Comparison of ENCODE assay signal across 23 mouse cellular contexts in the genomic region with DNA sequence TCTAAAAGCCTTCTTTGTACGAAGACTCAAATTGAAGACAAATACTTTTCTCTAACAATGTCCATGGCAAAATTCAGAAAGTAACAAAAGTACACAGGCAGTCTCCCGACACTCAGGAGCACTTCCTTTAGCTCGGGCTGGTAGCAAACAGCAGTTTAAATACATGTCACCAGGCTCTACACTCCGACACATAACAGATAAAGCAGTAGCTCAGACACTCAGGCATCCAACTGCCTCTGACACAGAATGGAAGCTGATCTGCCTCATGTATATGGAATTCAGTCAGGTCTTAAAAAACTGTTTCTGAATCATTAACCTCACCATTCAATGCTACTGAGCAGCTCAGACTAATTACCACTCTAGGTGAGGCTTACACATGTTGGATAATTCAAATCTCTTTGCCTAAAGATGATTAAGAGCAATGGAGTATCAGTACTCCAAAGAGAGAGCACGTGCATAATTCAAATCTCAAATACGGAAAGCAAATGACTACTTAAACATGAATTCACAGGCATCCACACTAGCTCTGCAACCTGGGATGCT.
DNase-seq lines count a peak whose midpoint lies in the region; ATAC-seq and TF ChIP-seq lines count a peak whose summit lies in the region.
"Had no signal": no experiment of that assay in that cellular context is flagged by ENCODE, and none has a peak within 500 bp of the region (broad histone marks: within the 10 kb centered on the region; RNA-seq: fewer than 3 reads in every experiment).

No protein-coding gene starts in this region.

- ATAC-seq in hindbrain, embryonic 13.5 days (ENCODE audit: low FRiP score): no peak
- ATAC-seq in hindbrain, postnatal 0 days: no peak
- ATAC-seq in forebrain, postnatal 0 days: peak; percentile 43; the same call in 1 of the 2 replicates

- peaks cover 5% of the 10 kb centered on the region; the same call in 1 of the 2 replicates for H3K36me3 ChIP-seq in heart, embryonic 10.5 days
- H3K36me3 ChIP-seq in hindbrain, embryonic 13.5 days: peaks cover 10% of the 10 kb centered on the region; the same call in 1 of the 2 replicates
- no peaks in the 10 kb centered on the region for H3K36me3 ChIP-seq in hindbrain, postnatal 0 days (ENCODE audit: insufficient read depth, low read length)
- peaks cover 3% of the 10 kb centered on the region; the same call in 1 of the 2 replicates for H3K36me3 ChIP-seq in forebrain, postnatal 0 days (ENCODE audit: insufficient read depth)
- H3K36me3 ChIP-seq: heart, embryonic 15.5 days; liver, embryonic 15.5 days had no signal

- no peak overlapping the region for H3K9ac ChIP-seq in hindbrain, embryonic 13.5 days
- no peak overlapping the region for H3K9ac ChIP-seq in hindbrain, postnatal 0 days (replicated peaks; ENCODE audit: low read length)
- H3K9ac ChIP-seq in forebrain, postnatal 0 days: no peak overlapping the region
- H3K9ac ChIP-seq: heart, embryonic 15.5 days; liver, embryonic 15.5 days; midbrain, embryonic 12.5 days had no signal

- H3K4me2 ChIP-seq in hindbrain, embryonic 13.5 days: no peak overlapping the region
- H3K4me2 ChIP-seq in hindbrain, postnatal 0 days (ENCODE audit: low read depth, low read length): no peak overlapping the region
- no peak overlapping the region for H3K4me2 ChIP-seq in forebrain, postnatal 0 days (ENCODE audit: low read depth)
- H3K4me2 ChIP-seq: heart, embryonic 15.5 days; liver, embryonic 15.5 days; midbrain, embryonic 12.5 days had no signal

- no peak overlapping the region for H3K4me3 ChIP-seq in heart, embryonic 10.5 days
- H3K4me3 ChIP-seq in hindbrain, embryonic 13.5 days: no peak overlapping the region
- H3K4me3 ChIP-seq in hindbrain, postnatal 0 days (ENCODE audit: low read length): no peak overlapping the region
- no peak overlapping the region for H3K4me3 ChIP-seq in forebrain, postnatal 0 days (ENCODE audit: low read depth, low read length)
- H3K4me3 ChIP-seq: heart, embryonic 15.5 days; layer of hippocampus, adult 2 months; liver, embryonic 15.5 days; midbrain, embryonic 12.5 days; myocyte had no signal

- no peak for DNase-seq in heart, embryonic 10.5 days (ENCODE audit: low spot score)
- no peak for DNase-seq in heart, adult 9 months (ENCODE audit: low spot score in 2 of 2)
- no peak for DNase-seq in hindbrain, postnatal 0 days (ENCODE audit: low spot score)
- DNase-seq in Muller cell, postnatal 12 days (ENCODE audit: inconsistent ontology term): peak; percentile 70
- DNase-seq in forebrain, postnatal 0 days: no peak
- DNase-seq in right cerebral cortex, postnatal 25 days: no peak
- DNase-seq: adrenal gland, postnatal 36 days; cerebellum, adult 18-20 months; cerebellum, postnatal 25 days; embryo, embryonic 11 days; gastrocnemius, postnatal 25 days; kidney, adult 11 months; kidney, postnatal 14 days; layer of hippocampus, postnatal 36 days; retina, postnatal 1 day; right cerebral cortex, postnatal 4 days had no signal

- WGBS in heart, embryonic 10.5 days: 52% methylated on average over 6 of the region's 6 CpGs
- WGBS in hindbrain, embryonic 13.5 days: 70% methylated on average over 6 of the region's 6 CpGs
- 68% methylated on average over 6 of the region's 6 CpGs for WGBS in hindbrain, postnatal 0 days
- 38% methylated on average over 6 of the region's 6 CpGs for WGBS in forebrain, postnatal 0 days

- H3K27me3 ChIP-seq in heart, embryonic 10.5 days (ENCODE audit: insufficient read depth, poor library complexity, severe bottlenecking): no peaks in the 10 kb centered on the region
- no peaks in the 10 kb centered on the region for H3K27me3 ChIP-seq in hindbrain, embryonic 13.5 days
- no peaks in the 10 kb centered on the region for H3K27me3 ChIP-seq in hindbrain, postnatal 0 days (ENCODE audit: insufficient read depth, low read length)
- H3K27me3 ChIP-seq in forebrain, postnatal 0 days (ENCODE audit: insufficient read depth, low read length): no peaks in the 10 kb centered on the region
- H3K27me3 ChIP-seq: CH12.LX; heart, embryonic 15.5 days; liver, embryonic 15.5 days; midbrain, embryonic 12.5 days had no signal

- peaks cover 25% of the 10 kb centered on the region for H3K4me1 ChIP-seq in heart, embryonic 10.5 days
- peaks cover 16% of the 10 kb centered on the region; the same call in 1 of the 2 replicates for H3K4me1 ChIP-seq in hindbrain, embryonic 13.5 days (replicated peaks)
- H3K4me1 ChIP-seq in hindbrain, postnatal 0 days (ENCODE audit: insufficient read depth, low read length): no peaks in the 10 kb centered on the region
- H3K4me1 ChIP-seq in forebrain, postnatal 0 days (ENCODE audit: insufficient read depth): no peaks in the 10 kb centered on the region

- H3K27ac ChIP-seq in heart, embryonic 10.5 days: peak overlapping the region; percentile 19; the same call in 1 of the 2 replicates
- peak overlapping the region; percentile 36; the same call in 1 of the 2 replicates for H3K27ac ChIP-seq in hindbrain, embryonic 13.5 days
- H3K27ac ChIP-seq in hindbrain, postnatal 0 days: no peak overlapping the region
- 0 out of 2 replicates have a peak overlapping the region, but pooled peaks have one; percentile 16 for H3K27ac ChIP-seq in forebrain, postnatal 0 days (ENCODE audit: low read depth, low read length)
- H3K27ac ChIP-seq: heart, embryonic 15.5 days; layer of hippocampus, adult 2 months; liver, embryonic 15.5 days; midbrain, embryonic 12.5 days had no signal

- no peak for TF ChIP-seq CTCF in hindbrain, postnatal 0 days (IDR thresholded peaks at IDR 0.05; ENCODE audit: low read depth)
- TF ChIP-seq CTCF in forebrain, postnatal 0 days (IDR thresholded peaks at IDR 0.05; ENCODE audit: low read depth): no peak

- no peaks in the 10 kb centered on the region for H3K9me3 ChIP-seq in heart, embryonic 10.5 days
- H3K9me3 ChIP-seq in hindbrain, embryonic 13.5 days: no peaks in the 10 kb centered on the region
- no peaks in the 10 kb centered on the region for H3K9me3 ChIP-seq in hindbrain, postnatal 0 days (ENCODE audit: low read length)
- H3K9me3 ChIP-seq in forebrain, postnatal 0 days (ENCODE audit: low read length): no peaks in the 10 kb centered on the region
- H3K9me3 ChIP-seq: heart, embryonic 15.5 days; liver, embryonic 15.5 days; midbrain, embryonic 12.5 days had no signal
